Mouse (Mus musculus): ENCODE measurements at regions not wholly inside any gene's neighbourhood (a gene's known extent, or its start where the extent isn't known, plus 50 kb on each side); places are given as distances from the start of the nearest gene placed in this dataset.
A peak's percentile ranks its signal among the peaks of the same experiment; 100 is the strongest.

DNA sequence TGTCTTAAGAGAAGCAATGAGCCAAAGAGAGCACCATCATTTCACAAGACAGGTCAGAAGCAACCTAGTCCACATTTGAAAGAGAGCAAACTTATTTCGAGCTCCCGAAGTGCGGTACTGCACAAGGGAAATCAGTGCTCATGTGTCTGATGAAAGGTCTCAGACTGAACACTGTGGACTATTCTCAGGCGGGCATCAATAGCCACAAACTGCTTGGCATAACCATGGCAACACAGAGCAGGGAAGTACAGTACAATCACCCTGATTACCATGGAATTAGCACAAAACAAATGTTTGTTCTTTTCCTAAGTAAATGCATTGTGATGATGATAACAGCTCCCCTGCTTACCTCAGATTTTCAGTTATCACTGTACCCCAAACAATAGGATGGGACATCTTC is 312.2 kb upstream of the Arrdc4 start:
- Histone ChIP-seq H3K4me1 (ENCODE audit: control insufficient read depth, insufficient read depth, low read length) (no peaks in the 10 kb centered on the region), H3K36me3 (ENCODE audit: control insufficient read depth, insufficient read depth, low read length) (no peaks in the 10 kb centered on the region), H3K4me3 (replicated peaks; ENCODE audit: low read length) (no peak overlapping the region), H3K27me3 (ENCODE audit: control insufficient read depth, insufficient read depth, low read length) (no peaks in the 10 kb centered on the region), H3K9me3 (replicated peaks; ENCODE audit: control insufficient read depth, low read length) (no peaks in the 10 kb centered on the region), H3K9ac (ENCODE audit: low read length) (no peak overlapping the region), H3K4me2 (ENCODE audit: low read depth, low read length) (no peak overlapping the region), H3K27ac (ENCODE audit: low read length) (no peak overlapping the region)
- no peak for ATAC-seq (ENCODE audit: insufficient read depth, low FRiP score)
- 89% methylated on average over 4 of the region's 4 CpGs for WGBS

DNA sequence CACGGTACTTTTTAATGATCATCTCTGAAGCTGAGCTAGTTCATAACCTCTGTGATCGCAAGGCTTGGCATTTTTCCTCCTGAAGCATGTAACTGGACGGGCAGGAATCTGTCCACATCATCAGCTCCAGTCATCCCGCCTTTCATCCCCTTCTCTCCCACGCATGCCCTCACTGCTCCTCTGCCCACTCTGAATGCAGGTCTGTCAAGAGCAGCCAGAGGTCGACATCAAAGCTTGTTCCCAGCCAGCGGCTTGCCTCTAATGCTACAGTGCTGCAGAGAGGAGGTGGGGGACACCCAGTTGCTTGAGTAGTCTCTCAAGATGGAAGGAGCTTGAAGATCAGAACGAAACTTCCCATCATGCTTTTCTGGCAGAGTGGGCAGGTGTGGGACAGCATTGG is 267.5 kb upstream of the Arrdc4 start:
- WGBS = 57% methylated on average over 8 of the region's 8 CpGs
- H3K4me3 ChIP-seq (replicated peaks; ENCODE audit: low read length) = no peak overlapping the region
- no peak overlapping the region for H3K27ac ChIP-seq (ENCODE audit: low read length)
- H3K4me2 ChIP-seq (ENCODE audit: low read depth, low read length) = no peak overlapping the region
- no peaks in the 10 kb centered on the region for H3K4me1 ChIP-seq (ENCODE audit: control insufficient read depth, insufficient read depth, low read length)
- ATAC-seq (ENCODE audit: insufficient read depth, low FRiP score) = no peak
- no peak overlapping the region for H3K9ac ChIP-seq (ENCODE audit: low read length)
- no peaks in the 10 kb centered on the region for H3K9me3 ChIP-seq (replicated peaks; ENCODE audit: control insufficient read depth, low read length)
- H3K27me3 ChIP-seq (ENCODE audit: control insufficient read depth, insufficient read depth, low read length) = no peaks in the 10 kb centered on the region
- no peaks in the 10 kb centered on the region for H3K36me3 ChIP-seq (ENCODE audit: control insufficient read depth, insufficient read depth, low read length)

DNA sequence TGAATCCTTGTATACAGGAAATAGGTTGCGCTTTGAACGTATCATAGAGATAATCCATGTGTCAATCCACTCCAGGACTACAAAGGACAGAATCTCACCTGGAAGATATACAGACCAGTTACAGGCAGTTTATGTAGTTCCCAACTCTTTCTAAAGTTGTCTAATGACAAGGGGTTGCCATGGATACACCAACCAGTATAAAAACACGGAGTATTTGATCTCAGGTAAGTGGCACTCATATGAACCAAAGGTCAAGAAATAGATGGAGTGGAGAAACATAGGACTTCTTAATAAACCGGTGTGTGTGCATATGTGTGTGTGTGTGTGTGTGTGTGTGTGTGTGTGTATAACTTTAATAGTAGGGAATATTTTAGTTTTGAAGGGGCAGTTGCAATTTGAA is 266.0 kb upstream of the Arrdc4 start:
- no peak overlapping the region for H3K27ac ChIP-seq (ENCODE audit: low read length)
- WGBS = 71% methylated on average over 4 of the region's 4 CpGs
- H3K4me2 ChIP-seq (ENCODE audit: low read depth, low read length) = no peak overlapping the region
- no peaks in the 10 kb centered on the region for H3K9me3 ChIP-seq (replicated peaks; ENCODE audit: control insufficient read depth, low read length)
- ATAC-seq (ENCODE audit: insufficient read depth, low FRiP score) = no peak
- H3K9ac ChIP-seq (ENCODE audit: low read length) = no peak overlapping the region
- no peak overlapping the region for H3K4me3 ChIP-seq (replicated peaks; ENCODE audit: low read length)
- no peaks in the 10 kb centered on the region for H3K4me1 ChIP-seq (ENCODE audit: control insufficient read depth, insufficient read depth, low read length)
- no peaks in the 10 kb centered on the region for H3K27me3 ChIP-seq (ENCODE audit: control insufficient read depth, insufficient read depth, low read length)
- no peaks in the 10 kb centered on the region for H3K36me3 ChIP-seq (ENCODE audit: control insufficient read depth, insufficient read depth, low read length)

DNA sequence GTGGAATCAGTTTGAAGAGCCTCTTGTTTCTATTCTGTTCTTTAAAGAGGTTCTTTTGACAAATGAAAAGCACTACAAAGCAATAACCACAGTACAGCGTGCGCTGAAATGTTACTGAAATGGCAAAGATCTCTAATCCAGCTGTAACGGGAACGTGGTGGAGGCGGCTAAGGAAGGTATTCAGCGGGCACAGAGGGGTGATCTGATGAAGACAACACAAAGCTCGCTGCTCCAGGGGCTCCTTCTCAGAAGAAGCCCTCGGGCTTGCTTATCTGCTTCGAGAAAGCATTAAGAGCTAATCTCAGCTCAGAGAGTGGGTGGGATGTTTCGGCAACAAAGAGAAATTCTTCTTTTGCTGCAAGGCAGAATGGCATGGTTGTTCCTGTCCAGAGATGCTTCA is 258.2 kb upstream of the Arrdc4 start:
- ATAC-seq (ENCODE audit: insufficient read depth, low FRiP score) = no peak
- 78% methylated on average over 10 of the region's 10 CpGs for WGBS

DNA sequence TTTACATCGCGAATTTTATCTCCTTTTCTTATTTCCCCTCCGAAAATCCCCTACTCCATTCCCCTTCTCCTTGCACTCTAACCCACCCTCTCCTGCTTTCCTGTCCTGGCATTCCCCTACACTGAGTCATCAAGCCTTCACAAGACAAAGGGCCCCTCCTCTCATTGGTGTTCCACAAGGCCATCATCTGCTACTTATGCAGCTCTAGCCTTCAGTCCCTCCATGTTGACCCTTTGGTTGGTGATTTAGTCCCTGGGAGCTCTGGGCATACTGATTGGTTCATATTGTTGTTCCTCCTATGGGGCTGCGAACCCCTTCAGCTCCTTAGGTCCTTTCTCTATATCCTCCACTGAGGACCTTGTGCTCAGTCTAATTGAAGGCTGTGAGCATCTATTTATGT is 239.0 kb upstream of the Arrdc4 start:
- no peak for ATAC-seq (ENCODE audit: insufficient read depth, low FRiP score)
- no peak overlapping the region for H3K4me3 ChIP-seq (replicated peaks; ENCODE audit: low read length)
- H3K4me2 ChIP-seq (ENCODE audit: low read depth, low read length) = no peak overlapping the region
- WGBS = 88% methylated on average over 4 of the region's 4 CpGs
- H3K36me3 ChIP-seq (ENCODE audit: control insufficient read depth, insufficient read depth, low read length) = no peaks in the 10 kb centered on the region
- H3K9ac ChIP-seq (ENCODE audit: low read length) = no peak overlapping the region
- no peak overlapping the region for H3K27ac ChIP-seq (ENCODE audit: low read length)
- H3K27me3 ChIP-seq (ENCODE audit: control insufficient read depth, insufficient read depth, low read length) = no peaks in the 10 kb centered on the region
- no peaks in the 10 kb centered on the region for H3K9me3 ChIP-seq (replicated peaks; ENCODE audit: control insufficient read depth, low read length)
- no peaks in the 10 kb centered on the region for H3K4me1 ChIP-seq (ENCODE audit: control insufficient read depth, insufficient read depth, low read length)

More for the DNA sequence above, 258.2 kb upstream of the Arrdc4 start:
- Histone ChIP-seq H3K9ac (ENCODE audit: low read length) (no peak overlapping the region), H3K4me3 (replicated peaks; ENCODE audit: low read length) (no peak overlapping the region), H3K4me1 (ENCODE audit: control insufficient read depth, insufficient read depth, low read length) (no peaks in the 10 kb centered on the region), H3K4me2 (ENCODE audit: low read depth, low read length) (no peak overlapping the region), H3K36me3 (ENCODE audit: control insufficient read depth, insufficient read depth, low read length) (no peaks in the 10 kb centered on the region), H3K27me3 (ENCODE audit: control insufficient read depth, insufficient read depth, low read length) (no peaks in the 10 kb centered on the region), H3K9me3 (replicated peaks; ENCODE audit: control insufficient read depth, low read length) (no peaks in the 10 kb centered on the region), H3K27ac (ENCODE audit: low read length) (no peak overlapping the region)

DNA sequence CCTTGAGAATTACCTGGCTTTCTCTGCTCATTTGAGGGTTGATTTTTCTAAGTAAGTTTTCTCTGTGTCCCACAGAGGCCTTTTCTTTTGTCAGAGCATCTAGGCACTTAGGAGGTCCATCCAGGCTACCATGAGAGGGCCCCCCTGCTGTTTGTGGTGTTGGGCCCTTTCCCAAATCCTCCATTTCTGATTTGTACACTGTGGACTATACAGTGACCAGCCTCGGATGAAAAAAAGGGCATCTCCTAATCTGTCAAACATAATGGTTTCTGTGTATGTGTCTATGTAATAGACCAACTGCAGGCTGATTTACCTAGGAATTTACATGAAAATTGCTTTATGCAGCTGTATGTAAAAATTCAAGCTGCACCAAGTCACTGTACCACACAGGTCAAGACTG is 234.9 kb upstream of the Arrdc4 start:
- Histone ChIP-seq H3K4me2 (ENCODE audit: low read depth, low read length) (no peak overlapping the region), H3K36me3 (ENCODE audit: control insufficient read depth, insufficient read depth, low read length) (no peaks in the 10 kb centered on the region), H3K27ac (ENCODE audit: low read length) (no peak overlapping the region), H3K9me3 (replicated peaks; ENCODE audit: control insufficient read depth, low read length) (no peaks in the 10 kb centered on the region), H3K27me3 (ENCODE audit: control insufficient read depth, insufficient read depth, low read length) (no peaks in the 10 kb centered on the region), H3K9ac (ENCODE audit: low read length) (no peak overlapping the region), H3K4me1 (ENCODE audit: control insufficient read depth, insufficient read depth, low read length) (no peaks in the 10 kb centered on the region), H3K4me3 (replicated peaks; ENCODE audit: low read length) (no peak overlapping the region)
- ATAC-seq (ENCODE audit: insufficient read depth, low FRiP score) = no peak
- 46% methylated on average over 1 of the region's 1 CpGs for WGBS

DNA sequence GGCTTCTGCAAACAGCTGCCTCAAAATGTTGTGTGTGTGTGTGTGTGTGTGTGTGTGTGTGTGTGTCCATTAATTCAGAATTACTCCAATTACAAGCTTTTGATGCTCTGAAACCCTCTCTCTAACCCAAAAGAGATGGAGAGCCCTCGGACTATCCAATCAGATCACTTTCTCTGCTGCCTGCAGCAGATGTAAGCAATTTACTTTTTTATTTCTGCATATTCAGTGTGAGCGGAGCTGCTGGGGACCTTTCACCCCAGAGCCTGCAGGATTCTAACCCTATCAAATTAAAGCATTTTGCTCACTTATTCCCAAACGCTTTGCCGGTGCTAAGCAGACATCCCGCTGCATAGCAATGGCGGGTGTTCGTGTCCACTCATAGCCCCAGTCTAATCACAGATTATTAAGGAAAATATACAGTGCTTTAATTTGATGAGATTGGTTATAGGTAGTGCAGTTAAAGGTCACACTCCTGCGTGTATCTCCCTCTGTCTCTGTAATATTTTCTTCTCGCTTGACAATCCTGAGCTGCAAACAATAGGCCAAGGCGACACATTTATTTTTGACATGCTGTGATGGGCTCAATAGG is 234.0 kb upstream of the Arrdc4 start:
- Histone ChIP-seq H3K36me3 (ENCODE audit: control insufficient read depth, insufficient read depth, low read length) (no peaks in the 10 kb centered on the region), H3K9me3 (replicated peaks; ENCODE audit: control insufficient read depth, low read length) (no peaks in the 10 kb centered on the region), H3K9ac (ENCODE audit: low read length) (no peak overlapping the region), H3K4me3 (replicated peaks; ENCODE audit: low read length) (no peak overlapping the region), H3K4me2 (ENCODE audit: low read depth, low read length) (no peak overlapping the region), H3K27me3 (ENCODE audit: control insufficient read depth, insufficient read depth, low read length) (no peaks in the 10 kb centered on the region), H3K27ac (ENCODE audit: low read length) (no peak overlapping the region), H3K4me1 (ENCODE audit: control insufficient read depth, insufficient read depth, low read length) (no peaks in the 10 kb centered on the region)
- ATAC-seq (ENCODE audit: insufficient read depth, low FRiP score) = no peak
- WGBS = 71% methylated on average over 10 of the region's 10 CpGs

DNA sequence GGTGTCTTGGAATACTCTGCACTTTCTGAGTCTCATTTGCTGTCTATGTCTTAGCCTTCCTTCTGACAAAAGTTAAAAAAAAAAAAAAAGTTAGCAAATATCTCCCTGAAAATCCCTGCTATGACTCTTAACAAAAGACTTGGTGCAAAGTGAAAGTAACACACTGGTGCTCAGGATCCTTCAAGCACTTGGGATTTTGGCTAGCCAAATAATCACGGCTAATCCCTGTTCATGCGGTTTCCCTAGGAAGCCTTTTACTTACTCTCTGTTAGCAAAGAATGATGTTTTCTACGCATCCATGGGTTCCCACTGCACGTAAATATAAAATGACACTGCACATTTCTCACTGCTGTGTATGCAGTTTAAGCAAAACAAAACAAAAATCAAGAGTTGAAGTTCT is 229.5 kb upstream of the Arrdc4 start:
- no peaks in the 10 kb centered on the region for H3K27me3 ChIP-seq (ENCODE audit: control insufficient read depth, insufficient read depth, low read length)
- peak overlapping the region; percentile 28; the same call in 1 of the 2 replicates for H3K4me2 ChIP-seq (ENCODE audit: low read depth, low read length)
- H3K9me3 ChIP-seq (replicated peaks; ENCODE audit: control insufficient read depth, low read length) = no peaks in the 10 kb centered on the region
- H3K4me3 ChIP-seq (replicated peaks; ENCODE audit: low read length) = peak overlapping the region; percentile 10; the same call in 1 of the 2 replicates
- H3K9ac ChIP-seq (ENCODE audit: low read length) = 0 out of 2 replicates have a peak overlapping the region, but pooled peaks have one; percentile 17
- no peaks in the 10 kb centered on the region for H3K36me3 ChIP-seq (ENCODE audit: control insufficient read depth, insufficient read depth, low read length)
- no peak for ATAC-seq (ENCODE audit: insufficient read depth, low FRiP score)
- no peaks in the 10 kb centered on the region for H3K4me1 ChIP-seq (ENCODE audit: control insufficient read depth, insufficient read depth, low read length)
- H3K27ac ChIP-seq (ENCODE audit: low read length) = no peak overlapping the region
- 47% methylated on average over 4 of the region's 4 CpGs for WGBS

DNA sequence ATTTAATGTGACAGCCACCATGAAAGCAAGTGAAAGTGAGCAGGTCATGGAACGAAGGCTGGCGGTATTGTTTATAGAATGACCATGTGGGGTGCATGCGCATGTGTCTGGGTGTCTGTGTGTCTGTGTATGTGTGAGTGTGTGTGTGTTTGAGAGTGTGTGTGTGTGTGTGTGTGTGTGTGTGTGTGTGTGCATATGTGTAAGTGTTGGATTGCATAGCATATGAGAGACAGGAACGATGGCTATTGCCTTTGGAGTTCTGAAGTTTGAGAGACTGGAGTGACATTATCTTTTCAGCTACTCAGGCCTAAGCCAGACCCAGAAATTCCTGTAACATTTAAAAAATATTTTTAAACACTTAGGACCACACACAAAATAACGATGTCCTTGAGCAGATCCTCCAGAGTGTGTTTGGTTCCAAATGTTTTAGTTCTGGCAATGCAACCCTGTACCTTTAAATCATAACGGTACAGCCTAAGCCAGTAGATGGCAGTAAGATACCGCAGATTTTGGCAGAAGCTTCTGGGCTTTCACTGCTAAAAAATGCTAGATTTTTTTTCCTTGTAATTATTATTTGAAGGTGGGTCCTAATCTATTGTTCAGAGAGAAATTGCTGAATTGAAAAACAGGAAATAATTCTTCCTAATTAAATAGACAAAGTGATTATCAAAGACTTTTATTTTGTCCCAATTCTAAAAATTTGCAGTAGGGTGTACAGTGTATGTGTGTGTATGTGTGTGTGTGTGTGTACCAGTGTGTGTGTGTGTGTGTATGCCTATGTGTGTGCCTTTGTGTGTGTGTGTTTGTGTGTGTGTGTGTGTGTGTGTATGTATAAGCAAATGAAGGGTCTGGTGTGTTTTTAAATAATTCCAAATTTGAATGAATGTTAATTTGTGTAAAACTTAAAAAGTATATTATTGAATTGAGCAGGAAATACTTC is 228.0 kb upstream of the Arrdc4 start:
- no peaks in the 10 kb centered on the region for H3K27me3 ChIP-seq (ENCODE audit: control insufficient read depth, insufficient read depth, low read length)
- no peaks in the 10 kb centered on the region for H3K36me3 ChIP-seq (ENCODE audit: control insufficient read depth, insufficient read depth, low read length)
- ATAC-seq (ENCODE audit: insufficient read depth, low FRiP score) = no peak
- no peak overlapping the region for H3K4me3 ChIP-seq (replicated peaks; ENCODE audit: low read length)
- no peaks in the 10 kb centered on the region for H3K4me1 ChIP-seq (ENCODE audit: control insufficient read depth, insufficient read depth, low read length)
- H3K9ac ChIP-seq (ENCODE audit: low read length) = no peak overlapping the region
- no peak overlapping the region for H3K27ac ChIP-seq (ENCODE audit: low read length)
- 0 out of 2 replicates have a peak overlapping the region, but pooled peaks have one; percentile 15 for H3K4me2 ChIP-seq (ENCODE audit: low read depth, low read length)
- 41% methylated on average over 7 of the region's 7 CpGs for WGBS
- no peaks in the 10 kb centered on the region for H3K9me3 ChIP-seq (replicated peaks; ENCODE audit: control insufficient read depth, low read length)

Data from stomach, embryonic 16.5 days (tissue).